Mouse (Mus musculus) liver, postnatal 0 days (tissue): ENCODE measurements around the gene Prrc2a. TPM values are rescaled to one million over a fixed set of nuclear protein-coding genes. Genes with fewer than 3 reads are reported as not detected.
A peak's percentile ranks its signal among the peaks of the same experiment; 100 is the strongest.

Experiments used
- ATAC-seq: fragments of 200-750 bp; cut with Nextera tagmentation; 2 replicates; pipeline ENCODE4 v1.8.0; 2017; ENCODE audit warnings: mild to moderate bottlenecking, moderate library complexity
- DNase-seq: peaks from one replicate; pipeline ENCODE4 v3.0.0-alpha.2; 2016
- H3K27ac ChIP-seq: fragments of 300-500 bp; sonication (generic); 2 replicates; pipeline ENCODE4 v1.5.1; 2014; ENCODE audit warnings: antibody characterized with exemption, moderate library complexity, mild to moderate bottlenecking, low read depth
- H3K27me3 ChIP-seq: fragments of 300-500 bp; sonication (generic); 2 replicates; pipeline ENCODE4 v1.6.1; 2014; ENCODE audit warnings: low read length, control low read depth, mixed read lengths; ENCODE audit not compliant: insufficient read depth
- H3K36me3 ChIP-seq: fragments of 300-500 bp; sonication (generic); replicated peaks from 2 replicates; pipeline ENCODE4 v1.6.1; 2014; ENCODE audit warnings: mild to moderate bottlenecking, control low read depth, low read length, moderate library complexity, mixed read lengths; ENCODE audit not compliant: insufficient read depth
- H3K4me1 ChIP-seq: fragments of 300-500 bp; sonication (generic); 2 replicates; pipeline ENCODE4 v1.6.1; 2014; ENCODE audit warnings: antibody characterized with exemption, mild to moderate bottlenecking, control low read depth; ENCODE audit not compliant: insufficient read depth
- H3K4me2 ChIP-seq: fragments of 300-500 bp; sonication (generic); 2 replicates; pipeline ENCODE4 v1.6.1; 2014; ENCODE audit warnings: low read depth, mild to moderate bottlenecking, low read length, moderate library complexity, mixed read lengths
- H3K4me3 ChIP-seq: fragments of 300-500 bp; sonication (generic); 2 replicates; pipeline ENCODE4 v1.5.1; 2014; ENCODE audit warnings: low read depth, low read length
- H3K9ac ChIP-seq: fragments of 300-500 bp; sonication (generic); replicated peaks from 2 replicates; pipeline ENCODE4 v1.6.1; 2014; ENCODE audit warnings: mild to moderate bottlenecking, moderate library complexity
- H3K9me3 ChIP-seq: fragments of 300-500 bp; sonication (generic); 2 replicates; pipeline ENCODE4 v1.6.1; 2016; ENCODE audit warnings: mild to moderate bottlenecking, control low read depth, low read length, mixed read lengths
- CTCF ChIP-seq: sonication (generic); IDR thresholded peaks from 2 replicates; pipeline ENCODE4 v1.5.1; 2016; ENCODE audit warnings: antibody characterized with exemption, low read depth
- EP300 ChIP-seq: IDR thresholded peaks from 2 replicates; pipeline ENCODE4 v1.6.1; 2016; ENCODE audit warnings: antibody characterized with exemption, low read depth, mild to moderate bottlenecking
- WGBS: fragments of 180-500 bp; shearing (Covaris S2); extraction: QIAGEN DNeasy Blood & Tissue Kit; methylation state at CpG from one replicate; pipeline ENCODE4 v1.1.7; 2014; ENCODE audit not compliant: insufficient replicate concordance; 5-methylcytosine and 5-hydroxymethylcytosine counted together
- polyA plus RNA-seq: library from polyadenylated mRNA; unstranded; fragments of >200 nt; fragmentation: Nextera tagmentation; extraction: Ambion mirVana; gene quantifications from 2 replicates; pipeline ENCODE4 v1.2.1, GENCODE M21; 2015

Prrc2a gene
- polyA plus RNA-seq, 1 experiment from 2014 or later, result 32.9 TPM

DNA sequence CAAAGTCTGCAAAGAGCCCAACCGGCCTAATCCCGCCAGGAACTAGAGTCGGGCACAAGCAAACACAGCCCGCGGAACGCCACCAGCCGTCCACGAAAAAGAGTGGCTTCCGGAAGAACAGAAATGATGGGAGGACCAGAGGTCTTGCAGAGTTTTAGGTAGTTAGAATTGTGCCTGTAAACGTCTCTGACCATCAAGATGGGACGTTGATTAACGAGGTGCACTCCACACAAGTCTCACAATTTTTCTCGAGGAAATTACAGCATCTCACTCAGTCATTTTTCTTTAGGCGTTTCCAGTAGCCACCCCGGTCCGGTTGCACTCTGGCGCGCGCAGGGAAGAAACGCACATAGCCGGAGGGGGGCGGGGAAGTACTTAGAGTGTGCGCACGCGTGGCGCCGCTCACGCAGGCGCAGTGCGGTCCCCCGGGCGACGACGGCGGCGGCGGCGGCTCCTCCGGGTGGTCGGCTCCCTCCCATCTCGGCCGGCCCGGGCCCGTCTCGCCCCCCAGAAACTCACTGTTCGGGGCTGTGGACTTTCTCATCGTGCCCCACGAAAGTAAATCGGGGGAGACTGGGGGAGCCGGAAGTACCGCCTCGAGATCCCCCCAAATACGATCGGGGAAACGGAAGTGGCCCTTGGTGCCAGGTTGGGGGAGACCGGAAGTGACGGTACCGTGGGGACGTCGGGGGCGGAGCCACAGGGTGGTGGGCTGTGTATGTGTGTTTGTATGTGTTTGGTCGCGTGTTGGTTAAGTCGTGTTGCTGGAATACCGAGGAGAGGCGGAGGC lies 29.7 kb downstream of the Prrc2a start, which contains the start of gene Bag6:
TSS of gene Bag6 (plus strand) at position 378 of the 790 bp plus-strand sequence.
- Histone ChIP-seq H3K9ac (peak within 1 kb of the TSS; percentile 78), H3K36me3 (peaks cover 28% of the 10 kb centered on the region), H3K4me1 (peaks cover 10% of the 10 kb centered on the region), H3K9me3 (no peaks in the 10 kb centered on the region), H3K27ac (peak within 1 kb of the TSS; percentile 93), H3K27me3 (no peaks in the 10 kb centered on the region), H3K4me3 (peak within 1 kb of the TSS; percentile 66), H3K4me2 (peak within 1 kb of the TSS; percentile 82)
- TF ChIP-seq EP300 (peak; percentile 84), CTCF (no peak; the same call in 1 of the 2 replicates)
- peak; percentile 89 for ATAC-seq
- peak; percentile 95 for DNase-seq
- under 1% methylated on average over 66 of the region's 66 CpGs for WGBS

DNA sequence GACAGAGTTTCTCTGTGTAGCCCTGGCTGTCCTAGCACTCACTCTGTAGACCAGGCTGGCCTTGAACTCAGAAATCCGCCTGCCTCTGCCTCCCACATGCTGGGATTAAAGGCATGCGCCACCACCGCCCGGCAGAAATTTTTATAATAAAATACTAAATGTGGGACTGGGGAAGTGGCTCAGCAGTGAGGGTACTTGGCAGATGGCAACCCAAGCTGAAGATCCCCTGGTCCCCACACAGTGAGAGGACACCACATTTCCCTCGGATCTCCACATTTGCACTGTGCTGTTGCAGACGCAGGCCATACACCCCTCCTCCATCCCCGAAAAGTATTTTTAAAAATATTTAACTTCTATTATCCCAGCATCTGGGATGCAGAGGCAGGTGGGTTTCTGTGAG lies 31.2 kb downstream of the Prrc2a start:
- no peak for DNase-seq
- TF ChIP-seq EP300 (no peak), CTCF (no peak)
- WGBS, result 90% methylated on average over 7 of the region's 7 CpGs
- H3K27me3 ChIP-seq, result no peaks in the 10 kb centered on the region
- no peaks in the 10 kb centered on the region for H3K9me3 ChIP-seq
- H3K4me3 ChIP-seq, result no peak overlapping the region
- no peak for ATAC-seq
- 0 out of 2 replicates have a peak overlapping the region, but pooled peaks have one; percentile 82 for H3K4me2 ChIP-seq
- no peak overlapping the region for H3K27ac ChIP-seq
- H3K4me1 ChIP-seq, result peaks cover 14% of the 10 kb centered on the region
- H3K36me3 ChIP-seq, result peaks cover 16% of the 10 kb centered on the region
- H3K9ac ChIP-seq, result no peak overlapping the region

DNA sequence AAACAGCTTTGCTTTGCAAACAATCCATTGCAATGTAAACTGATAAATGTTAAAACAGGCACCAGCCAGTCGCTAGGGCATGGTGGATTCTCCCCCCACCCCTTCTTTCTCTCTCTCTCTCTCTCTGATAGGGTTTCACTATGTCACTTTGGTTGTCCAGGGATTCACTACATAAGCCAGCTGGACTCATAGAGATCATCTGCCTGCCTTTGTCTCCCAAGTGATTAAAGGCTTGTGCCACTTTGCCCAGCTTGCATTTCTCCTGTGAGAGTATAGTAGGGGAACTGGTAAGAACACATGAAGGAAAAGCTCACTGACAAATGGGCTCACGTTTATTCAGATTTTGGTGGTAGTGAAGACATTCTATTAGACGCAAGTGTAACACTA lies 32.5 kb downstream of the Prrc2a start:
- no peaks in the 10 kb centered on the region for H3K27me3 ChIP-seq
- no peak for TF ChIP-seq CTCF
- no peak for TF ChIP-seq EP300
- ATAC-seq (no peak), DNase-seq (no peak)
- H3K9ac ChIP-seq, result no peak overlapping the region
- H3K27ac ChIP-seq, result peak overlapping the region; percentile 88
- no peak overlapping the region for H3K4me3 ChIP-seq
- peaks cover 19% of the 10 kb centered on the region for H3K4me1 ChIP-seq
- H3K36me3 ChIP-seq, result peaks cover 15% of the 10 kb centered on the region
- H3K9me3 ChIP-seq, result no peaks in the 10 kb centered on the region
- 58% methylated on average over 3 of the region's 3 CpGs for WGBS
- H3K4me2 ChIP-seq, result peak overlapping the region; percentile 10

DNA sequence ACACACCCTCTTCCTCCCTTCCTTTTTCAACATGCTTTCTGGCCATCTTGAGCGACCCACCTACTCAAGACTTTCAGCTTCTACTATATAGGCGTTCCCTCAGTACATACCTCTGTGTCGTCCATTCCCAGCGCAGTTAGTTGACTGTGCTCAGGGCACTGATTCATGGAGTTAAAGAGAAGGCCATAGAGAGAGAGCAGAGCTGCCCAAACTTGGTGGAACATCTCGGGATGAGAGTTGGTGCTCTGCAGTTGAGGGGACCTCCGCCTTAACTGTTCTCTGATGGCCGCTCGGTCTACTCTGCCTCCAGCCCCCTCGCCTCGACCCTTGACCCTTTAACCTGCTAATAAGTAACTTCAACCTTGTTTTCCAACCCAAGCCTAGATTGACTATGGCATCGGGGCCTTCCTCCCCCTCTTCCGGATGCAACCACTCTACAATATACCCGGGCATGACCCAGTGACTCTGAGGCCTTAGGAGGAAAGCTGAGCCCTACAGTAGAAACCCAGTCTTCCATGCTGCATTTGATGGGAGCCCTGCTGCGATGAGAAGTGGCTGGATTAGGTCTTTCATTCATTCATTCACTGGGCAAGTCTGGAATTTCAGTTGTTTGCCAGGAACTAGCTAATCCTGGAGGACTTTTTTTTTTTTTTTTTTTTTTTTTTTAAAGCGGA lies 33.1 kb downstream of the Prrc2a start, which contains the start of gene Apom:
TSS of gene Apom (minus strand) at position 551 of the 674 bp plus-strand sequence.
- H3K4me2 ChIP-seq, result peak within 1 kb of the TSS; percentile 64
- DNase-seq, result peak; percentile 52
- H3K4me3 ChIP-seq, result peak within 1 kb of the TSS; percentile 36

DNA sequence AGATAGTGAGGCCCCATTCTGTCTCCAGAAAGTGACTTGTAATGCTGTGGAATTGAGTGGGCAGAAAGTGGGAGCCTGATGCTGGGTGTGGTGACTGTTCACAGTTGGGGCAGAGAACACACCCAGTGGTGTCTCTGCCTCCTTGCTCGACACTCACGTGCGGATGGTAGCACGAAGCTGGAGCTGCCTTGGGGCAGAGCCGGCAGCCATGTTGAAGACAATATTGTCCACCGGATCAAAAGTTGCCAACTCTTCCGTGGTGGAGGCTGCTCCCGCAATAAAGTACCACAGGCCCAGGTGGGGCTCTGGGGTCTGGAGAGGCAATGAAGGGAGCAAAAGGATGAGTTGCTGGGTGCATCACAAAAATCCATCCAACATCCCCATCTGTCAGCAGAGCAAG lies 33.7 kb downstream of the Prrc2a start:
- TF ChIP-seq CTCF, result no peak
- no peak for TF ChIP-seq EP300
- peak overlapping the region; percentile 36 for H3K4me3 ChIP-seq
- peaks cover 20% of the 10 kb centered on the region for H3K4me1 ChIP-seq
- 62% methylated on average over 8 of the region's 8 CpGs for WGBS
- ATAC-seq, result no peak
- DNase-seq, result no peak
- H3K9ac ChIP-seq, result peak overlapping the region; percentile 46; the same call in 1 of the 2 replicates
- H3K27me3 ChIP-seq, result no peaks in the 10 kb centered on the region
- H3K36me3 ChIP-seq, result peaks cover 15% of the 10 kb centered on the region
- no peaks in the 10 kb centered on the region for H3K9me3 ChIP-seq
- H3K4me2 ChIP-seq, result peak overlapping the region; percentile 64
- H3K27ac ChIP-seq, result peak overlapping the region; percentile 66

More for the DNA sequence above, 33.1 kb downstream of the Prrc2a start, which contains the start of gene Apom:
- Histone ChIP-seq H3K9me3 (no peaks in the 10 kb centered on the region), H3K36me3 (peaks cover 15% of the 10 kb centered on the region), H3K4me1 (peaks cover 20% of the 10 kb centered on the region), H3K27ac (peak within 1 kb of the TSS; percentile 88), H3K9ac (peak within 1 kb of the TSS; percentile 46; the same call in 1 of the 2 replicates), H3K27me3 (no peaks in the 10 kb centered on the region)
- peak; percentile 6; the same call in 1 of the 2 replicates for ATAC-seq
- WGBS, result 65% methylated on average over 15 of the region's 15 CpGs
- no peak for TF ChIP-seq CTCF
- TF ChIP-seq EP300, result no peak

DNA sequence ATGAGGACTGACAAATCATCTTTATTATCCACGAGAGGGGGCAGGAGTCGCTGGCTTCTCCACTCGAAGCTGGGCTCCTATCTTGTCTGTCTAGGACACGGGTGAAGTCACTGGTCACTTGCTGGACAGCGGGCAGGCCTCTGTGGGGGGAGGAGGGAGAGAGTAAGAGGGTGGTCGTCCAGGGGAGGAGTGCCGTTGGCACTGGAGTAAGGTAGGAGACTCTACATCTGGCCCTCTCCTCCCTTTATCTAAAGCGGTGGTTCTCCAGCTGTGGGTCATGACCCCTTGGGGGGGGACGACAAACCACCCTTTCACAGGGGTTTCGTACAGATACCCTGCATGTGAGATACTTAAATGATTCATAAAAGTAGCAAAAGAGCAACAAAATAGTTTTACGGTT lies 35.7 kb downstream of the Prrc2a start:
- no peak for TF ChIP-seq CTCF
- TF ChIP-seq EP300, result no peak
- 60% methylated on average over 11 of the region's 11 CpGs for WGBS
- no peaks in the 10 kb centered on the region for H3K27me3 ChIP-seq
- H3K36me3 ChIP-seq, result peaks cover 18% of the 10 kb centered on the region
- H3K4me2 ChIP-seq, result no peak overlapping the region
- no peak overlapping the region for H3K27ac ChIP-seq
- no peak overlapping the region for H3K4me3 ChIP-seq
- H3K9me3 ChIP-seq, result no peaks in the 10 kb centered on the region
- DNase-seq (no peak), ATAC-seq (no peak)
- peaks cover 30% of the 10 kb centered on the region for H3K4me1 ChIP-seq
- no peak overlapping the region for H3K9ac ChIP-seq
